Mouse (Mus musculus) bone marrow, adult 2 months (tissue): ENCODE measurements around the gene Nt5e.

ENCODE experiments used
- CTCF ChIP-seq: fragments of 200-500 bp; IDR thresholded peaks from 2 replicates; pipeline ENCODE4 v1.5.1; 2011; ENCODE audit warnings: low read length, control low read depth; ENCODE audit not compliant: control insufficient read depth, insufficient read depth
- POLR2A ChIP-seq: fragments of 200-500 bp; IDR thresholded peaks from 2 replicates; pipeline ENCODE4 v1.6.1; 2011; ENCODE audit warnings: low read depth, mild to moderate bottlenecking, control low read depth, low read length, borderline replicate concordance; ENCODE audit not compliant: control insufficient read depth

GRCm38 (mm10) chr9:88359140-88359539, 32.1 kb downstream of the Nt5e start:
- TF ChIP-seq CTCF, result no peak
- TF ChIP-seq POLR2A, result no peak
